Mouse (Mus musculus): Measurements from ENCODE around the gene Cldn14.
"Not testable (repeated sequence)": the region's sequence is repeated elsewhere in the genome, so short reads cannot be mapped to it uniquely, and the experiment has no call there.

The Cldn14 gene

DNA sequence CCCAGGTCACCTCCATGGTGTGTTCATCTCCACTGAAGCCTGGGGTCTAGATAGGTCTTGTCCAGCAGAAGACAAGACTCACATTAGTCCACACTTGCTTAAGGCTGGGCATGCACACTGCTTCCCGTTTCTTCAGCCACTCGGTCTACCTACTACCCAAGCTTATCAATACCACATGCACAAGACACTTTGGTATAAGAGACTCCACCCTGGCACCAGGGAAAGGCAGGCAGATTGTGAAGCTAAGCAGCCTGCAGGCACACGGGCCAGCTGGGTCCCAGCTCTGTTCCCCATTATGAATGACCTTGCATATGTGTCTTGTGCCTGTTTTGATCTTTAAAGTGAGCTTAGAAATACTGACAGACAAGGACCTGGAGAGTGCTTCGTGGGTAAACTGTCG lies 719 bp upstream of the Cldn14 start:
- no peak for DNase-seq (ENCODE audit: low read depth, low spot score)

DNA sequence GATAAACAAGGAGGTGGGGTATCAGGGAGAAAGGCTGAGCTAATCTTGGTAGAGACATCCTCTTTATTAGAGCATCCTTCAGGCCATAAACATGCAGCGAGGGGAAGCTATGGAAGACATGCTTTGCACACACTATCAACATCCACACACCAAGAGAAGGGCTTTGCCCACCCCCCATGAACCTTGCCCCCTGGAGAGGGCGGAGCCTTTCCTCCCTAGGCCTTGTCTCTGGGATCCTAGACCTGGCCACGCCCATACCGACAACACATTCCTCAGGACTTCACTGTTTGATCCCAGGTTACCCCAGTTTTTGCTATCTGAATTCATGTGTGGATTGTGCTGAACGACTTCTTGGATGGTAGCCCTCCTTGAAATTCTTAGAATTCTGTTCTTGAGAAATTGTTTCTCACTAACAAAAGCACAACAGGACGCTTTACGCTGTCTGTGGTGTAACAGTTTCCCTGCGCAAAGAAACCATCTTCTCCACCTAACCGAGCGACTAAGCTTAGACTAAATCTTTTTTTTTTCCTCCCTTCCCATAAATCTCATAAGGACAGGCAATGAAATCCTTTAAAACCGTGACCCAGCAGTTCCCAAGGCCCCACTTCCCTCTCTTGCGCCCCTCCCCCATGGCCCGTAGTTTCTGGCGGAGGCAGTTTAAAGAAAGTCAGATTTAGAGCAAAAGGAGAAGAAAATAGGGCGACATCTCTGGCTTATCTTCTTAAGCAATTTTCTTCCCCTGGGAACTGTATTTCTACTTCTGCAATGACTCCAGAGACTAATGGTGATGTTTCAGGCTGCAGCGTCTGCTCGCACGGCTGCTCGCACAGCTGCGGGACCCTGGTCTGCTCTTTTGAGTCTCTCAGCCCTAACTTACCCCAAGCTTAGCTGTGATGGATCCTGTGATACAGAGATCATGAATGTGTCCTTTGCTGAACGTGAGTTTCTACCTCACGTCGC lies 1.7 kb downstream of the Cldn14 start:
- DNase-seq (ENCODE audit: low read depth, low spot score): no peak

DNA sequence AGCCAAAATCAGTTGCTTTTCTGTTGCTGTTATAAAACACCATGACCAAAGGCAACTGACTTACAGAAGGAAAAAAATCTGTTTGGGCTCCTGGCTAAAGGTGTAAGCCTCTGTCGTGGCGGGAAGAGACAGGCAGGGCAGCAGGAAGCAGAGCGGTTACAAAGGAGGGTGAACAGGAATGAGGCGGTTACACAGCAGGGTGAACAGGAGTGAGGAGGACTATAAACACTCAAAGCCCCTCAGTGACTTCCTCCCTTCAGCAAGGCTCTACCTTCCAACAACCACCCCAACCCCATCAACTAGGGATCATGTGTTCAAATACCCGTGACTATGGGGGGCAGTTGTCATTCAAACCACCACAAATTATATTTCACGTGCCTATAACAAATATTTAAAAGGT lies 5.2 kb downstream of the Cldn14 start:
- DNase-seq (ENCODE audit: low read depth, low spot score): no peak

- DNase-seq (ENCODE audit: low read depth, low spot score): no peak
Measured at GRCm38 (mm10) chr16:94001366-94001765, 7.3 kb downstream of the Cldn14 start.

DNA sequence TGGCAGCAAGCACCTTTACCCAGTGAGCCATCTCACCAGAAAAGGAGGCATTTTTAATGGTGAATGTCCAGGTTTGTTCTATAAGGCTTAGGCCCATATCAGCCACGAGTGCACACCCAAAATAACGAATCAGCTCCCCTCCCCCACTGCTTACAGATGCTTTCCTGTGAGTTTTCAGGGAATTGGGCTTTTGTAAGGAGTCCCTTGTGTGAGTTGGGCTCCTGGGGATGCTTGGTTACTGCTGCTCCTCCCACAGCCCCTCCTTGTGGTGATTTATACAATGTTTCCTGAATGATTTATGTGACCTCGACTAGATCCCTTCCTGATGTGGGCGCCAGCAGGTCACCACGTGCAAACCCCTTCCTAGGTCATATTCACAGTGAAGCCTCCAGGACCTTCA lies 9.7 kb downstream of the Cldn14 start:
- DNase-seq (ENCODE audit: low read depth, low spot score): no peak

DNA sequence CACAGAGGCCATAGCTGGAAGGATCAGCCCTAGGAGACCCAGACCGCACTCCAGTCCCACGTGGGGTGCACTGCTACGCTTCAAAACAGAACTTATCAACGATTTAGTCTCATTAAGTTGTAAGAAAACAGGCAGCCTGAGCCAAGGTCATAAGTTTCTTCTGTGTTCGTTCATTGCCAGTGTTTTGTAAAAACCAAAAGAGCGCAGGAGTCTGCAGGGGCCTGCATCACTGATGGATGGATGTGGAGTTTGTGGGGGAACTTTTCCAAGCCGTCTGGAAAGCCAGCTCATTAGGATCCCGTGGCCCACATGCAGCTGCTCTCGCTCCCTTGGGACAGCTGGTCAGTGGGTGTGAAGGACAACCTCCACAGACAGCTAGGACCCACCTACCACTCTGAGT lies 25.1 kb downstream of the Cldn14 start:
- no peak for DNase-seq (ENCODE audit: low read depth, low spot score)

DNA sequence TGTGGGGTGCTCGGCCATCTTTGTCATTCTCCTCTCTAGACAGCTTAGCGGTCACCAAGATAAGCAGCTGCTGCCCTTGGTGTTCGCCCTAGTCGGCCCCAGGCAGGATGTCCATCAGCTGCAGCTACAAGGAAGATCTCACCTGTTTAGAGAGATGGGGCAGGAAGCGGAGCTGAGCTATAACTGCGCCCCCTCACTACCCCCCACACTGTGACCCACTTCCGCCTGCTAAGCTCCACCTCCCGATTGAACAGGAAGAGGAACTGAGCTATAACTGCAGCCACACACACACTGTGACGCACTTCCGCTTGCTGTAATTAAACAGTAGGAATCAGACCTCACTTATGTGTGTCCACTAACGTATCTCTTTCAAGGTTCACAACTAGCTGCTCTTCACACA lies 26.3 kb downstream of the Cldn14 start:
- no peak for DNase-seq (ENCODE audit: low read depth, low spot score)

- DNase-seq (ENCODE audit: low read depth, low spot score): no peak
Measured at GRCm38 (mm10) chr16:93981190-93981841, 27.3 kb downstream of the Cldn14 start.

DNA sequence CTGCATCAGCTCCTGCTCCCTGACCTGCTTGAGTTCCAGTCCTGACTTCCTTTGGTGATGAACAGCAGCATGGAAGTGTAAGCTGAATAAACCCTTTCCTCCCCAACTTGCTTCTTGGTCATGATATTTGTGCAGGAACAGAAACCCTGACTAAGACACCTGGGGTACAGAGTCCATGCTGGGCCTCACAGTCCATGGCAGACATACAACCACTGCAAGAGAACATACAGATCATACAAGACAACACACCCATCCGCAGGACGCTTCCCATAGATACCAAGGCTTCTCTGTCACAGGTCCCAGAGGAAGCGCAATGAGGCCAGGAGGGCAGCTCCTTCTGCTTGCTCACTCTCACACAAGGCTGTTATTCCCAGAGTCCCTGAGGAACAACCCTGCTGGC lies 28.3 kb downstream of the Cldn14 start:
- not testable (repeated sequence) for DNase-seq (ENCODE audit: low read depth, low spot score)

GRCm38 (mm10) chr16:93979316-93979715 lies 29.3 kb downstream of the Cldn14 start:
- DNase-seq (ENCODE audit: low read depth, low spot score): no peak

- DNase-seq (ENCODE audit: low read depth, low spot score): no peak
Measured at GRCm38 (mm10) chr16:93977587-93977986, 31.1 kb downstream of the Cldn14 start.

DNA sequence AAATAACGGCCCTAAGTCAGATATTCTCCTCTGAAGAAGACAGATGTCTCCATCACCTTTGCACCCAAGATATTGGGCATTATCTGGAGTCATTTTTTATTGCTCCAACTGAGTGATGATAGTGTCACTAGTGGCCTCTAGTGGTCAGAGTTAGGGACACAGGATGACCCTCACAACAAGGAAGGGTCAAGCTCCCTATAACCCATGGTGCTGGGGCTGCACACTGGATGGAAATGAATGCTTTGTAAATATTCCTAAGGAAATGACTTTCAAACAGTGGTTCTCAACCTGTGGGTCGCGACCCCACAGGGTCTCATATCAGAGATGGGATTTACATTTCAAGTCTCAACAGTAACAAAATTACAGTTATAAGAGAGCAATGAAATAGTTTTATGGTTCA lies 31.7 kb downstream of the Cldn14 start:
- DNase-seq (ENCODE audit: low read depth, low spot score): no peak

DNA sequence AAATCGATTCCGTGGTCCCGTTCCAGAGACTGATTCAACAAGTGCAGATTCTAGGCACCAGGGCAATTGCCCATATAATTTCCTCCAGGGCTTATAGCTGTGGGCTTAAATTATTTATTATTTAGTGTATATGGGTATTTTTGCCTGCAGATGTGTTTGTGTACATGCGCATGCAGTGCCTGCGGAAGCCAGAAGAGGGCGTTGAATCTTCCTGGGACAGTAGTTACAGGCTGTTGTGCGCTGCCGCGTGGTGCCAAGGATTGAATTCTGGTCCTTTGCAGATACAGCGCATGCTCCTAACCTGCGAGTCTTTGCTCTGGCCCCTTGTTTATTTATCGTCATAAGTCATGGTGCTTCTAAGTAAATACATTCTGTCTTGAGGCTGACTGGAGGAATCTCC lies 33.2 kb downstream of the Cldn14 start:
- no peak for DNase-seq (ENCODE audit: low read depth, low spot score)

DNA sequence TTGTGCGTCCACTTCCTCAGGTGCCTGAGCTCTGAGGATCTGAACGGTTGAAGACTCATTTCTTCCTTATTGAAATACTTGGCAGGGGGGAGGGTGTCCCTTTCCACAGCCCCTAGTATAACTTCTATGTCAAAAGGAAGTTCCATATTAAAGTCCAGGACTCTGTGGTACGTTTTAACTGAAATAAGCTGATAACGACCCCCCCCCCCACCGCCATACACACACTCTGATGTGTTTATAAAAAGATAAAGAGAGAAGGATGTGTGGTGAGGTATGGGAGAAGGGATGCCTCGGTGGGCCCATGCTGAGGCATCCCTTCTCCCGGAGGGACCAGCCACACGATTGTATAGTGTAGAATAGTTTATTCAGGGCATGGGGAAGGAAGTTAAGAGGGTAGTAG lies 34.4 kb downstream of the Cldn14 start:
- DNase-seq (ENCODE audit: low read depth, low spot score): no peak

DNA sequence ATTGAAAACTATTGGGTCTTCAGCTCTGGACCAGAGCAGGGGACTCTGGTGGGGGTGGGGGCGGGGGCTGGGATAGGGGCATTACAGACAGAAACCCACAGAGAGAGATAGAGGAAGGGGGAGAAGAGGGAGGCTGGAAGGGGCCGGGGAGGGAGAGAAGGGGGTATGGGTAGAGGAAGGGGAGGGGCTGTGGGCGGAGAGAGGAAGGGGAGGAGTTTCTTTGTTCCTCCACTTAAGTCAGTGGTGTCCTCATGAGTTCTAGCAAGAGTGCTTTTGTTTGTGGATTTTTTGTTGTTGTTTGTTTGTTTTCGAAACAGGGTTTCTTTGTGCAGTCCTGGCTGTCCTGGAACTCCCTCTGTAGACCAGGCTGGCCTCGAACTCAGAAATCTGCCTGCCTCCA lies 35.1 kb downstream of the Cldn14 start:
- no peak for DNase-seq (ENCODE audit: low read depth, low spot score)

DNA sequence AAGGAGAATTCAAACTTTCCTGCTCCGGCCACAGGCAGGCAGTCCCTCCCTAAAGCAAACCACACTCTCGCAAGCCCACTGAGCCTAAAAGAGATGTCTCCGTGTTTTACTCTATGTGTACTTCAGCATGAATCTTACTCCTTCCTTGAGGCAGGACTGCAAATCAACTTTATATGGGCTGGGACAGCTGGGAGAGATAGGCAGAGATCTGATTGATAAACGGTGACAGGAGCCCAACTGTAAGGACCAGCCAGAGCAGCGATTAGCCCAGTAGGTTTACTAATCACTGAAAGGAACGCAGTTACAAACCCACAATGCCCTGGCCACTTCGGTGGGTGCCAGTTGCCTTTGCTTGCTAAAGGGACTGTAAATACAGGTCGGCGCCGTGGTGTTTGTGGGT lies 35.5 kb downstream of the Cldn14 start:
- DNase-seq (ENCODE audit: low read depth, low spot score): no peak

DNA sequence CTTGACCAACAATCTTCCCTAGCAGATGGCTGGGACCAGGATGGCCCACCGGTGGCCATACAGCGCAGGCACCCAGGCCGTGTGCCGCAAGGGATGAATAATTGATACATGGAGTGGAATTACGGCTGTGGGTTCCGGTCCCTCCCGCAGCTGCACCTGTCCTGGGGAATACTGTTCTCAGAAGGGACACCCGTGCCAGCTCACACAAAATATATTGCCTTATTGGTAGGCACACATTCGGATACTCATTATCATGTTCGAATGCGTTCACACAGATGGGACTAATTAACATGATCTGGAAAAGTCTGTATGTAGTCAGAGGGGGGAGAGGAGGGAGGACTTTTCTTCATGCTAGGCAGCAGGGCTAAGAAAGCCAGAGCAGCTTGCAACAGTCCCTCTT lies 37.6 kb downstream of the Cldn14 start:
- DNase-seq (ENCODE audit: low read depth, low spot score): no peak

GRCm38 (mm10) chr16:93967893-93968292 lies 40.7 kb downstream of the Cldn14 start:
- no peak for DNase-seq (ENCODE audit: low read depth, low spot score)

- no peak for DNase-seq (ENCODE audit: low read depth, low spot score)
Measured at GRCm38 (mm10) chr16:93962283-93962682, 46.4 kb downstream of the Cldn14 start.

DNA sequence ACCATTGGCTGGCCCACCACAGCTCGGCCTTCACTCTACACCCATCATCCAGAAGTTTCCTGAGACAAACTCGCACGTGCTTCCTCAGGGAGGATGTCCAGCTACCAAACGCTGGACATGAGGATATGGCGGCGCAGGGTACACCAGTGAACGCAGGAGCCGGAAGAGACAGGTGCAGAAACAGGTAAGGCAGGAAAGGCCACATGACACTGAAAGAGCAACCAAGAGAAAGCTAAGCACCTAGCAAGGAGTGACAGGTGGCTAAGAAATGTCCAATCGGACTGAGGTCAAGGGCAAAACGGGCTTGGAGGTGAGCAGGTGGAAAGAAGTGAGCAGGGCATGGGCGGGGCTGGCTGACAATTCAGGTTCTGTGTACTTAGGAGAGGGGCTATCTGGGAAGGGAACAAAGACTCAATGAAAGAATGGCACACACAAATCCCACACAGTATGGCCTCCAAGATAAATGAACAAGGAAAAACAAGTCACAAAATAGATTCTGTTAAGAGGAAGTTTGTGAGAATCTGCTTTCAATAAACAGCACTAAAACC lies 47.5 kb downstream of the Cldn14 start:
- no peak for DNase-seq (ENCODE audit: low read depth, low spot score)

DNA sequence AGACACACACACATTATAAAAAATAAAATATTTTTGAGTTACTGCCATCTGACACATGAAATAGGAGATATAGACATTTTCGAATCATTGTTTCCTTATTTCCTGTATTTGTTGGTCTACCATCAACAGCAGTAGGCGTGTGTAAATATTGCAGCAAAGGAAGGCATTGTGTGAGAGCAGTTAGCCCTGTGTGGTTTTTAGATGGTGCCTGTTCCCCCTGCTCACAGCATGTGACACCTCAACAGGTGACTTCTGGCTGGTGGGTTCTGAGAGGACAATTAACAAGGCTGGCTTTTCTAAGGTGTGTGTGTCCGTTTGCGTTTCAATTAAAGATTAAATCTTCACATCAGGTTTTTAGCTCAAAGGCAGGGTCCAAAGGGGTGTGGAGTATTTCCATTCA lies 48.1 kb downstream of the Cldn14 start:
- DNase-seq (ENCODE audit: low read depth, low spot score): no peak

GRCm38 (mm10) chr16:93957402-93957801 lies 51.2 kb downstream of the Cldn14 start:
- no peak for DNase-seq (ENCODE audit: low read depth, low spot score)

GRCm38 (mm10) chr16:93956986-93957385 lies 51.7 kb downstream of the Cldn14 start:
- DNase-seq (ENCODE audit: low read depth, low spot score): no peak

Measured in skeletal muscle tissue, adult 2 months (tissue).